8 mouse cellular contexts compared by ENCODE assay signal in the genomic region with DNA sequence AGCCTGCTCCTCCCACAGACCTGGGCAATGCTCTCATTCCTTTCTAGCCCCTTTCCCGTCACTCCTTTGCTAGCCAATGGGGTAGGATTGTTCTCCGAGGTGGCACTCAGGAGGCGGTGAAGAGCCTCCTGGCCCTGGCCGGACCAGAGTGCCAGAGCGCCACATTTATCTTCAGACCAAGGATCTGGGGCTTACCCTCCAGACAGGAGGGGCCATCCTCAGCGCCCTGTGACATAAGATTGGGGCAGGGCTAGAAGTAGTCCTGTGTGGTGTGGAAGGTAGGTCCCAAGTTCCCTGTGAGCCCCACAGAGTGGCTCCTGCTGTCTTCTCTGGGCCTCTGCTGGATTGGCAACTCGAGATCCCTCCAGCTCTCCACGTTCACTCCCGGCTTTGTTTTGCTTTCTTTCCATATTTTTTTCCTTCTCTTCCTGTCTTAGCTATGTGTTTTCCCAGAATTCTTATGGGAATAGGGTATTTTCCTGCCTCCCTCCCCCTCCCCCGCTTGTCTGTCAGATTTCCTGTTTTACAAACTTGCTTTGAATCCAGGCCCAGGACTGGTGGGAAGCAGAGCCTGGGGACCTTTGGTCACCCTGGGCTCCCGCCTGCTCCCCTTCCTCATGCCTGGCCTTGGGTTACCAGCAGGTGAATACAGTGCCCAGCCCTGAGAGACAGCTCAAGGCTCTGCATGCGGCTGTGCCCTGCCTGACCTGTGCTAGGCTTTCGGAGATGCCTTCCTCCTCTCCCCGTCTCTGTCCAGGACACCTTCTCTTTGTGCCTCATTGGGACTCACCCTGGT.
DNase-seq lines count a peak whose midpoint lies in the region; ATAC-seq and TF ChIP-seq lines count a peak whose summit lies in the region.

No protein-coding gene starts in this region.

- peak overlapping the region; percentile 73 for H3K27ac ChIP-seq in left cerebral cortex, adult 2 months
- peak overlapping the region; percentile 84 to 87 for H3K27ac ChIP-seq in heart, embryonic 14.5 days (replicated peaks in 1 of 2; ENCODE audit: control insufficient read depth in 1 of 2, insufficient read depth in 1 of 2, low read depth in 2 of 2, low read length in 2 of 2)
- H3K27ac ChIP-seq in limb, embryonic 12.5 days: peak overlapping the region; percentile 69
- no peak overlapping the region for H3K27ac ChIP-seq in small intestine, adult 2 months (ENCODE audit: insufficient read depth, low read depth, low read length)

- 49% methylated on average over 14 of the region's 14 CpGs for WGBS in heart, embryonic 14.5 days
- 65% methylated on average over 14 of the region's 14 CpGs for whole genome bisulfite sequencing in limb, embryonic 12.5 days
- WGBS in small intestine, adult 2 months: 74% methylated on average over 14 of the region's 14 CpGs

- no peaks in the 10 kb centered on the region for H3K9me3 ChIP-seq in heart, embryonic 14.5 days (ENCODE audit: control insufficient read depth, low read length)
- H3K9me3 ChIP-seq in limb, embryonic 12.5 days: no peaks in the 10 kb centered on the region

- intact Hi-C loops in left cerebral cortex, adult 2 months (cut with DNase I): no loop called here
- intact Hi-C loops in left cerebral cortex, postnatal 36 days (cut with DNase I): no loop called here

- ATAC-seq in heart, embryonic 14.5 days (ENCODE audit: insufficient number of reproducible peaks, insufficient read depth, low FRiP score, low read depth): peak; percentile 4; the same call in 1 of the 2 replicates
- ATAC-seq in limb, embryonic 12.5 days (ENCODE audit: insufficient number of reproducible peaks, insufficient read depth, low FRiP score, low TSS enrichment, low read depth): no peak
- ATAC-seq in megakaryocyte, adult 5-6 weeks (ENCODE audit: poor library complexity, severe bottlenecking): no peak

- peaks cover 8% of the 10 kb centered on the region for H3K36me3 ChIP-seq in heart, embryonic 14.5 days (ENCODE audit: control insufficient read depth, insufficient read depth, low read length)
- no peaks in the 10 kb centered on the region for H3K36me3 ChIP-seq in limb, embryonic 12.5 days
- peaks cover 3% of the 10 kb centered on the region; the same call in 1 of the 2 replicates for H3K36me3 ChIP-seq in small intestine, adult 2 months (ENCODE audit: control insufficient read depth, insufficient read depth, low read length)

- H3K27me3 ChIP-seq in heart, embryonic 14.5 days (ENCODE audit: control insufficient read depth, insufficient read depth, low read length): peaks cover 15% of the 10 kb centered on the region
- H3K27me3 ChIP-seq in limb, embryonic 12.5 days: 0 out of 2 replicates have a peak, but pooled peaks cover under 1% of the 10 kb centered on the region
- H3K27me3 ChIP-seq in small intestine, adult 2 months (ENCODE audit: control insufficient read depth, insufficient read depth, low read length): no peaks in the 10 kb centered on the region

- TF ChIP-seq CTCF in left cerebral cortex, adult 2 months (IDR thresholded peaks at IDR 0.05): no peak; the same call in 1 of the 2 replicates
- no peak for TF ChIP-seq CTCF in small intestine, adult 2 months (IDR thresholded peaks at IDR 0.05; ENCODE audit: extremely low read depth, insufficient read length, insufficient replicate concordance, low read depth, low read length)

- H3K9ac ChIP-seq in heart, embryonic 14.5 days (ENCODE audit: low read length): peak overlapping the region; percentile 69
- 0 out of 2 replicates have a peak overlapping the region, but pooled peaks have one; percentile 31 for H3K9ac ChIP-seq in limb, embryonic 12.5 days (replicated peaks)

- H3K4me1 ChIP-seq in heart, embryonic 14.5 days (ENCODE audit: control insufficient read depth in 2 of 2, insufficient read depth in 2 of 2, low read length in 2 of 2): peaks cover 45 to 46% of the 10 kb centered on the region in 2 experiments
- peaks cover 63% of the 10 kb centered on the region for H3K4me1 ChIP-seq in limb, embryonic 12.5 days (replicated peaks)
- H3K4me1 ChIP-seq in small intestine, adult 2 months (ENCODE audit: control insufficient read depth, insufficient read depth, insufficient read length, low read length): peaks cover 21% of the 10 kb centered on the region

- H3K4me3 ChIP-seq in left cerebral cortex, adult 2 months: no peak overlapping the region
- H3K4me3 ChIP-seq in heart, embryonic 14.5 days (ENCODE audit: control insufficient read depth in 1 of 2, insufficient read depth in 1 of 2, low read depth in 1 of 2, low read length in 2 of 2): peak overlapping the region; percentile 38 to 39
- no peak overlapping the region for H3K4me3 ChIP-seq in limb, embryonic 12.5 days (replicated peaks)
- peak overlapping the region; percentile 15; the same call in 1 of the 2 replicates for H3K4me3 ChIP-seq in small intestine, adult 2 months (ENCODE audit: low read depth, low read length)

- no peak for DNase-seq in left cerebral cortex, adult 2 months (ENCODE audit: extremely low spot score in 1 of 2, low spot score in 2 of 2)
- DNase-seq in left cerebral cortex, postnatal 36 days (ENCODE audit: low spot score in 2 of 2): no peak
- no peak for DNase-seq in thymus, postnatal 10 days (ENCODE audit: low spot score in 2 of 2)
- no peak for DNase-seq in spleen, postnatal 36 days (ENCODE audit: low spot score in 2 of 2)

- peak overlapping the region; percentile 56 for H3K4me2 ChIP-seq in heart, embryonic 14.5 days (ENCODE audit: low read length)
- H3K4me2 ChIP-seq in limb, embryonic 12.5 days: peak overlapping the region; percentile 13; the same call in 1 of the 2 replicates

- no peak for TF ChIP-seq POLR2A in small intestine, adult 2 months (IDR thresholded peaks at IDR 0.05; ENCODE audit: low read depth, low read length)

Comparison
In these comparisons a context has a peak if more than half of its experiments do, and no peak if none do; other contexts are left out.
1. H3K4me3 ChIP-seq: peak in heart, embryonic 14.5 days (2 of 2) and small intestine, adult 2 months (single experiment); none in left cerebral cortex, adult 2 months (single experiment) and limb, embryonic 12.5 days (single experiment).